Mouse (Mus musculus) layer of hippocampus, postnatal 36 days (tissue): ENCODE measurements around the gene Got1. TPM values are rescaled to one million over a fixed set of nuclear protein-coding genes. Genes with fewer than 3 reads are reported as not detected.

Experiments
- DNase-seq, 2 experiments: peaks; one replicate each; pipeline ENCODE4 v3.0.0; 2022
- total RNA-seq, 2 experiments: library from RNA; stranded (reverse); gene quantifications; 2 replicates each; pipeline ENCODE4 v1.2.3; 2021

Got1 gene
- 100 to 1,000 TPM; 308 to 355 TPM for total RNA-seq

DNA sequence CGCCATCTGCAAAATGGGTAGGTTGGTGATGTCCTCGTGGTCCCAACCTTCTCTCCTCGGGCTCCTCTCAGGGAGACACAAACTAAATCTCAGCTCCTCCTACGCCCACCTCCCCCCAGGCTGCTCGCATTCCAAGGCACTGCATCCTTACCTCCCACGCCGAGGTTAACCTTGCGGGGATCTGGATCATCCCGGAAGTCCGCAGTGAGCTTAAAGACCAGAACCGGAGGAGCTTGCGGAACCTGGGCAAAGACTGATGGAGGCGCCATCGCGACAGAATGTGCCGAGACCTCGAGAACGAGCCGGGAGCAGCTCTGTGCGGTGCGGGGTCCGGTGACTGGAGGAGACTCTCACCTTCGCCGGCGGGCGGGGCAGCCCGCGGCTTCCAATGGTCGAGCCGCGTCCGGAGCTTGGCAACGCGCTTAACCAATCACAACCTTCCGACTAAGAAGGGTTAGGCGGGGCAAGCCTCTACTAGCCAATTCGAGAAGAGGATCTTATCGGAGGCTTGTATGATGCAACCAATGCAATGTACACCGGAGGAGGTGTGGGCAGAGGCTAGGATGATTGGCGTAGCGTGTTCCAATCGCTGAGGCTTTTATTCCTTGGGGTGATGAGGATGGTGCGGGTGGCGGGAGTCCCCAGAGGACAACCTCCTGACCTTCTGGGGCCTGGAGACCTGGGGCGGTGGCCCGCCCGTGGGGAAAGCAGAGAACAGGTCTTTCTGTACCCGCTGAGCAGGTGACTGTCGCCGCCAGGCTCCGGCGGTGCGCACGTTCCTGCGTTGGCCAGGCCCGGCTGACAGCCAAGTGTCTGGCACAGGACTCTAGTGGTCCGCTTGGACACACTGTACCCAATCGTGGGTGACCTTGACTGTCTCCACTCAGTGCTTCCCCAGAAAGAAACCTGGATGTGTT is at the start of gene Got1:
TSS of gene Got1 (minus strand) at position 419 of the 917 bp plus-strand sequence.
- DNase-seq: peak; percentile 94 to 95

DNA sequence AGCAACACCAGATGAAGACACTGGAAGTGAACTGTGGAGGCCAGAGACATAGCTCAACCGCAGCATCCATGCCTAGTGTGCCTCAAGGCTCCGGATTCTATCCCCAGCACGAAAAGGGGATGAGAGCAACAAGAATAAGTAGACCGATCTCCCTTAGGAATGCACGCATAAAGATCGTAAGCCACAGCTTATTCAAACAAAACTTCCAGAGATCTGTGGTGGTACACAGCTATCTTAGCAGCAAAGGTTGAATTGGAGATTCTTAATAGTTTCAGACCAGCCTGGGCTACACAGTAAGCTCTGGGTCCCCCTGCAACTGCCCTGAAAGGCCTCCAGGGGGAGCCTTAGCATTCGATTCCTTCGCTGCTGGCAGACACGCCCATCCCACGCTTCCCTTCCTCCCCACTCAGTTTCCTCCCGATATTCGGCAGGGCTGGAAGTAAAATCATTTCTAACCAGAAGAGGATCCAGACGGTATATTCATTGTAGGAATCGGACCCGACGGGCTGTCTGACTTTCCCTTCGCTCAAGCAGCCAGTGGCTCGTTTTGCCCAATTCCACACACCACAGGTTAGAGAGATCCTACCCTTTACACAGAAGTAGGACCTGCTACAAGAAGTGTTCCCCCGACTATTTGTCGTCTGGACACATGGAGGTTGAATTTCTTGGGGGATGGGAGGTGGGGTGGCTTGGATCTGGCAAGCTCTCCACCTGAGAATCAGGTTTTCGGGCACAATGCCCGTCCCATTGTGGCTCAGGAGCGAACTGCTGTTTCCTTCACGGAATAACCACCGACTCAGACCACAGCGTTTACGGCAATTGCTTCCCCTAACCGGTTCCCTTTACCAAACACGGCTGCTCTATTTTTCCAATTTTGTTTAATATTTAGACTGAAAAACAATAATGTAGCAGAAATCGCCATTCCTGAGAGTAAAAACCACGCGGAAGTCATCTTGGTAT is 46.7 kb upstream of the Got1 start:
- peak; percentile 40 to 67 for DNase-seq

DNA sequence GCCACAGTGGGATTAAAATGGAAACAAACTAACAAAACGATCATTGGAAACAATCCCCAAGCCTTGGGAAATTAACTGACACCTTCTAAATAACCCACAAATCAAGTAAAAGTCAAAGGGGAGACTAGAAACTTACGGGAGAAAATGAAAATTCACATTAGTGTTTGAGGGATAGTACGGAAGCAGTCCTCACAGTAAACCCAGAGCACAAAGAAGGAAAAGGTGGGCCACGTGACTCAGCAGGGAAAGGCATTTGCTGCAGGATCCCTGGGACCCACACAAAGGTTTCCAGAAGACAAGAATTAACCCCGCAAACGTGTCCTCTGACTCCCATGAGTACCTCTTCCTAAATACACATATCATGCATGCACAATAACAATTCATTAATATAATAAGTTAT is 44.7 kb upstream of the Got1 start:
- no peak for DNase-seq

DNA sequence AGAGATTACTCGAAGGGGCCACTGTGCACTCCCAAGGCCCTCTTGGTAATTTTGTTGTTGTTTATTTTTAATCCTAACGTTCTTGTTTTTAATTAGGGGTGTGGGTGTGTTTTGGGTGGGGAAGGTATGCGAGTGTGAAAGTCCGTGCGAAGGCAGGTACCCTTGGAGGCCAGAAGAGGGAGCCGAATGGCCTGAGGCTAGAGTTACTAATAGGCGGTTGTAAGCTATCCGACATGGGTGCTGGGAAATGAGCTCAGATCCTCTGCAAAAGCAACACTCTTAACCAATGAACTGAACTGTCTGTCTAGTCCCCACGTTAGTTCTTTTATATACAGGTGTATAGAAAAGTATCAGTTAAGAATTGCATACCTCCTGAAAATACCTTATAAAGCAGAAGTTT is 43.9 kb upstream of the Got1 start:
- no peak for DNase-seq

DNA sequence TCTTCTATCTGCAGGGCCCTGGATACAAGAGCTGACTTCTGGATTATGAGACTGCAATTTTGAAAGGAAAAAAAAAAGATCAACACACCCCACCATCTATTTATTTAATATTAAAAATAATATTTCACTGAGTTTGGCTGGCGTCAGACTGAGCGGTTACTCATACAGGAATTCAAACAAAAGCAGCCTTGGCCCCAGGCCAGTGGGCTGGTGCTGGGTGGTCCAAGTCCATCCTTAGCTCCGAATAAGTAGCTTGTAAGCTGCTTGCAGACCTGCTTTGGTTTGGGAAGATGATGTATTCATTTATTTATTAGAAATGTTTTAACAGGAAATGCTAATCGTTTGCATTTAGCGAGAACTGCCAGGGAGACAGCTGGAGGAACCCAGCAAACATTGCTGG is 38.8 kb upstream of the Got1 start:
- no peak for DNase-seq

DNA sequence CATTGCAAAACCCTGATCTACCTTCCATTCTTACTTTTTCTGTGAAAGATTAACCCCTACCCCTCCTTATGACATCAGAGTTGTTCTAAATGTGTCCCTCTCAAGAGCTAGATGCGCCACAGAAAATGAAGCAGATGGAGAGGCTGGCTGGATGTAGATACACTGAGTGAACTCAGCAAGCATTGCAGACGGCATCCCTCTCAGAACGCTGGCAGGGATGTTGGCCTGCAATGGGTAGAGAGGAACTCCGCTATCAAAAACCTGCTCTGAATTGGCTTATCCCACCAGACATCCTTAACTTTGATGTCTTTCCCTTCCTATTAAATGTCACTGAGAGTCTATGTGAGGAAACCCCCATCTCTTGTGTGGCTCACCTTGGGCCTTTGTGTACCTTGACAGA is 37.4 kb upstream of the Got1 start:
- DNase-seq: no peak

DNA sequence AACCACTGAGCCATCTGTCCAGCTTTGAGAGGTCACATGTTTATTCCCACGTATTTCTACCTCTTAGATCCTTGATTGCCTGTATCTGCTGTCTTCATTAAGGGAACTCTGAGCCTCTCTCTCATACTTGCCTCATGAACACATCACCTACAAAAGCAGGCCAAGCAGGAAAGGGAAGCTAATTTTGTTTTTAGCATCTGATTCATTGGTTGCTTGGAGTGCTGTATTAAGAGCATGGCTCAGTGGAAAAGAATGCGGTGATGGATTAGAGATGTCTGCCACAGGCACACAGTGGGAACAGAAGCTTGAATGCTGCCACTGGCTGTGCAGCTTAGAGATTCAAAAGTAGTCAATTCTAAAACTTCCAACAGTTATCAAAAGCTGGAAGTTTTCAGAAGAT is 35.8 kb upstream of the Got1 start:
- no peak for DNase-seq

GRCm38 (mm10) chr19:43551493-43551890 is 27.1 kb upstream of the Got1 start:
- no peak for DNase-seq

GRCm38 (mm10) chr19:43550706-43551492 is 26.5 kb upstream of the Got1 start:
- DNase-seq: no peak

- no peak for DNase-seq
These were observed 23.7 kb upstream of the Got1 start for GRCm38 (mm10) chr19:43548060-43548459.

DNA sequence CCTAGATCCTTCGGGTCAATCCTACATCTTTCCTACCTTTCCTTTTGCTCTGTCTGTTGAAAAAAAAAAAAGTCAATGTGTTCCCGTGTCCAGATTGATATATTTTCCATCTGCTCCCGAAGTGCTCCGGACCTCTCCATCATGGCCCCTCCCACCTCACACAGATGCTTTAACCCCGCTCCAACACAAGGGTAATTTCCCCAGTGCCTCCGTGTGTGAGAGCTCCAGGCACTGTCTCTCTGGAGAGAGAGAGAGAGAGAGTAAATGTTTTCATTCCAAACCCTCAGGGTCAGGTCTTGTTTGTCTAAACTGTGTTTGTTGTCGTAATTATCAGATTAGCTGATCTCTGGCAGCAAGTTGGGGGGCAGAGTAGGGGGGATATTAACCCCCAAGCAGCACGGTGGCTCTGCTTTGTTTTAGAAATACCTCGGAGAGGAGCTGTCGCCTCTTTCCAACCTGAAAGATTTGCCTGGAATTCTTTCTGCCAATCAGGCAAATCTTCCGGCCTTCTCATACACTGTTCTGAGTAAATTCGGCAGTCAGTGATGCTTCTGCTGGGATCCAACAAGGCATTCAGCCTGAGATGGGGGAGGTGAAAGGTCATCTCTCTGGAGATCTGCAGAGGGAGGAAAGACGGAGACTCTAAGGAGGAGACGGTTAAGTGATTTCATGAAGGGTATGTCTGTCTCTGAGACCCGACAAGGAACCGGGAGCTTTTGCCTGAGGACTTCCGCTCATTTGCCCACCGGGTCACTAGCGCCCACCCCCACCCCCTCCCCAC is 22.1 kb upstream of the Got1 start:
- DNase-seq: no peak

DNA sequence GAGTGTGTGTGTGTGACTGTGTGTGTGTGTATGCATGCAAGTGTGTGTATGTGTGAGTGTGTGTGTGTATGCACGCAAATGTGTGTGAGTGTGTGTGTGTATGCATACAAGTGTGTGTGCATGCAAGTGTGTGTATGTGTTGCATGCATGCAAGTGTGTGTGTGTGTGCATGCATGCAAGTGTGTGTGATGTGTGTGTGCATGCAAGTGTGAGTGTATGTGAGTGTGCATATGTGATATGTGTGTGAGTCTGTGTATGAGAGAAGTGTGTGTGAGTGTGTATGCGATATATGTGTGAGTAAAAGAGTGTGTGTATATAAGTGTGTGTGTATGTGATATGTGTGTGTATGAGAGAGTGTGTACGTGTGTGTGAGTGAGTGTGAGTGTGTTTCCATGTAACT is 11.0 kb upstream of the Got1 start:
- DNase-seq: no peak

DNA sequence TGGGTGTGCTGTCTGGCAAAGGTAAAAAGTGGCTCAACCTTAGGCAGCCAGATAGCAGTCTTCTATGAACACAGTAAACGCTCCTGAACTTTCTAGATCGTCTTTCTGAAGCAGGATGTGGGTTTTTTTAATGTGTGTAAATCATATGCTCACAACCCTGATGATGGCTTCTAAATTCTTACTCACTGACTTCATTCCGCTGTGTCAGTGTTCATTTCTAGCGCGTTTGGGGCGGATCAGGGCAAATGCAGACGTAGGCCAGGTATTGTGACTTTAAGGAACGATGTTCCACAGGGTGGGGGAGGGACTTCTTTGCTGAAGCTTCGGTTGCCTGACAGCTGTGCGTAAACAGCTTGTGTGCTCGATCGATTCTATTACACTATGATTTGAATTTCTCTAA is 6.5 kb upstream of the Got1 start:
- DNase-seq: no peak

- peak; percentile 59 to 62 for DNase-seq
These were observed 5.9 kb upstream of the Got1 start for GRCm38 (mm10) chr19:43530197-43530770.

- DNase-seq: no peak
These were observed 3.7 kb upstream of the Got1 start for GRCm38 (mm10) chr19:43528056-43528587.

DNA sequence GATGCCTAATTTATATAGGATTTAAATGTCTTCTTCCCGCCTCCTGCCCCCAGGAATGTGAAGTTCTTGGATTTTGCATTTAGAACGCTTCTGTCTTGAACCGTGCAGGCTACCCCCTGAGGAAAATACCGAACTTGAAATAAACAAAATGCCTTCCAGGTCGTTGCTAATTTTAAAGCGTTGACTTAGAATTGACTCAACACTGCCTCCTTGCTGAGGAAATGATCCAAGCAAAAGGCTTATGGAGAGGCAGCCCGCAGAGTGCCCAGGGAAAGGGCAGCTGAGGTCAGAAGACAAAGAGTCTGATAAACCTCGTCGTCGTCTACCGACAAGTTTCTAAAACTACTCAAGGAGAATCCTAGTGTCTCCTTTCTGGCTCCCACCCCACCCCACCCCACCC is 2.7 kb upstream of the Got1 start:
- no peak for DNase-seq

- no peak for DNase-seq
These were observed 1.6 kb upstream of the Got1 start for GRCm38 (mm10) chr19:43526025-43526424.

DNA sequence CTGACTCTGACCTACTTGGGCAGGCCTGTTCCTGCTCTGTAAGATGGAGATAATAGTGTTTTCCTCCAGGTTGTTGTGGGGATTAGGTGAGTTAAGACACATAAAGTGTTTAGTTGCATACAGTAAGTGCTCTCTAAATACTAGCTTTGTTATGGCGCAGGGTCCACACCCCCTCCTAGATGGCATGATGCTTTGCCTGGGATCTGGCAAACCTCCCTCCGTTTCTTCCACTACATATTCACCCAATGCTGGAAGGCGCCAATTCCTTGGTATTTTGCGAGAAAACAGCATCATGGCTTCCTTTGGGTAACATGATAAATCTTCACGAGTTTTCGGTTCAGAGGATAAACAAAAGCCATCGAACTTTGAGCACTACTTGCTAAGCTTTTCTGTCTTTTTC is 1.2 kb upstream of the Got1 start:
- DNase-seq: no peak

DNA sequence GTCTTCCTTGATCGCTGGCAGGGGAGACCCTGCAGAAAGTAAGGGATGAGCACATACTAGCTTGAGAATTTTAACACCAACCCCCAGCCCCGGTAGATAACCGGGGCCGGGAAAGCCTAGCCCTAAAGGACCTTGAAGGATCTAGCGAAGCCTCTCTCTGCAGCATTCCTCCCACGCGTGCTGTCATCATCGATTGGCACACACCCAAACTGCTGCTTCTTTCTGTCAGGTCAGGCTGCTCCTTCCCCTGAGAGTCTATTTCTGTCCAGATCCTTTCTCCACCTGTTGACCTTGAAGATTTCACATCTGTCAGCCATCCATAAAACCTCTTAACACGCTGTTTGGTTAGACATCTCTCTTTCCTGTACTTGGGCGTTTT is 688 bp upstream of the Got1 start:
- peak; percentile 37 to 54 for DNase-seq

GRCm38 (mm10) chr19:43523551-43523950 is 854 bp downstream of the Got1 start:
- DNase-seq: no peak

GRCm38 (mm10) chr19:43521996-43522395 is 2.4 kb downstream of the Got1 start:
- DNase-seq: no peak
